Mouse (Mus musculus): ENCODE data around the gene Lrrc27. TPM values are rescaled to one million over a fixed set of nuclear protein-coding genes. Genes with fewer than 3 reads are reported as not detected.

Gene Lrrc27
- polyA plus RNA-seq, 1 experiment from 2014 or later = 3.0 TPM

- no peak overlapping the region for H3K9ac ChIP-seq
These were observed 9.6 kb downstream of the Lrrc27 start for GRCm38 (mm10) chr7:139222341-139222740.

DNA sequence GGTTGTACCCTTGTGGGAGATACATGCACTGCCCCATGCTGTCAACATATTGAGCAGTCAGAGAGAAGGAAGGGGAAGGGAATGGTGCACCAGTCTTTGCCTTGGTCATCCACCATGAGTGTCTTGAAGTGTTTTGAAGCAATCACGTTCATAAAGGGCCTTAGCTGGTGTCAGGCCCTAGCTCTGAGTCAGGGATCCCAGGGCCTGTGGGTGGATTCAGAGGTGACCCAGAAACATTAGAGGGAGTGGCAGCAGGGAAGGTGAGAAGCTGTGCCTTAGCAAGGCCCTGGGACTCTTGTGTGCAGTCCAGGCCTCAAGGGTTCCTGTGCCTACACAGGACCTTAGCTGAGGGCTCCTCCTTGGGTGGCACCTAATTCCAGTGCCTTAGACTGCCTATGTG, 11.3 kb downstream of the Lrrc27 start:
- no peak overlapping the region for H3K9ac ChIP-seq
- H3K36me3 ChIP-seq = no peaks in the 10 kb centered on the region
- H3K4me3 ChIP-seq (replicated peaks) = no peak overlapping the region
- no peaks in the 10 kb centered on the region for H3K27me3 ChIP-seq
- H3K4me2 ChIP-seq (replicated peaks) = no peak overlapping the region
- 75% methylated on average over 1 of the region's 1 CpGs for WGBS
- peaks cover 4% of the 10 kb centered on the region for H3K4me1 ChIP-seq
- H3K9me3 ChIP-seq (replicated peaks) = no peaks in the 10 kb centered on the region
- no peak for ATAC-seq (ENCODE audit: insufficient number of reproducible peaks, low FRiP score, low TSS enrichment, low read depth)
- H3K27ac ChIP-seq (replicated peaks) = no peak overlapping the region

More at GRCm38 (mm10) chr7:139222341-139222740, 9.6 kb downstream of the Lrrc27 start:
- H3K36me3 ChIP-seq = no peaks in the 10 kb centered on the region
- no peak overlapping the region for H3K27ac ChIP-seq (replicated peaks)
- H3K4me2 ChIP-seq (replicated peaks) = no peak overlapping the region
- no peaks in the 10 kb centered on the region for H3K27me3 ChIP-seq
- WGBS = 85% methylated on average over 4 of the region's 4 CpGs
- no peaks in the 10 kb centered on the region for H3K9me3 ChIP-seq (replicated peaks)
- no peak overlapping the region for H3K4me3 ChIP-seq (replicated peaks)
- ATAC-seq (ENCODE audit: insufficient number of reproducible peaks, low FRiP score, low TSS enrichment, low read depth) = no peak
- H3K4me1 ChIP-seq = peaks cover 4% of the 10 kb centered on the region

DNA sequence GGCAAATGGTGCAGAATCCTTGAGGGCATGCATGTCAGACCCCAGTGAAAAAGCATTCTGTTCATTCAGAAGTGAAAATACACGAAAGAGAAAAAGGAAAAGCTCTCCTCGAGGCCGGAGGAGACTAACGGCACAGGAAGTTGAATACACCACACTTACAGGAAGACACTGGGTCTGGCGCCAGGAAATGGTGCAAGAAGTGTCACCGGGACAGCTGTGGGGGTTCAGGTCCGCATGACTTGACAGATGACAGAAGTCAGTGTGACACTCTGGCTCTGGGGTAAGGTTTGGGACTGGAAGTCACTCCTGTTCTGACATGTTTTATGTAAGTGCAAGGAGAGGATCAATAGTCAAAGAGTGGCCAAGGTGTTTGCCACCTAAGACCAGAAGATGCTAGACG, 11.9 kb downstream of the Lrrc27 start:
- no peaks in the 10 kb centered on the region for H3K27me3 ChIP-seq
- H3K4me2 ChIP-seq (replicated peaks) = no peak overlapping the region
- 54% methylated on average over 8 of the region's 8 CpGs for WGBS
- H3K9ac ChIP-seq = no peak overlapping the region
- no peaks in the 10 kb centered on the region for H3K9me3 ChIP-seq (replicated peaks)
- H3K36me3 ChIP-seq = no peaks in the 10 kb centered on the region
- no peak overlapping the region for H3K27ac ChIP-seq (replicated peaks)
- H3K4me1 ChIP-seq = peaks cover 4% of the 10 kb centered on the region
- no peak overlapping the region for H3K4me3 ChIP-seq (replicated peaks)
- ATAC-seq (ENCODE audit: insufficient number of reproducible peaks, low FRiP score, low TSS enrichment, low read depth) = no peak

DNA sequence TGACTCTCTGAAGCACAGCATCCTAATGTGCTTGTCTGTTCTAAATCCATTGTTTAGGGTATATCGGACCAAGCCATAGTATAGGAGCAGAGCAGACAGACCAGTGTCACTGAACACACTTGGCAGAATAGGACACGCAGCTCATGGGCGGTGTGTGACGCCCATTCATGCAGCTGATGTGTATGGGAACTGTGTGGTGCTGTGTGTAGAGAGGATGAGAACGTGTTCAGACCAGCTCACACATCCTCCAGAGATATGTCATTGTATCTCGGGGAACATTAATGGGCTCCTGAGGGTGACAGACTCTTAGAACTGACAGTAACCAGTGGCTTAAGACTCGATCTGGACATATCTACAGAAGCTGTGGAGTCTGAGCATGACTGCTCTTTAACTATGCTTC, 13.6 kb downstream of the Lrrc27 start:
- no peak overlapping the region for H3K4me3 ChIP-seq (replicated peaks)
- no peaks in the 10 kb centered on the region for H3K36me3 ChIP-seq
- H3K4me1 ChIP-seq = peaks cover 4% of the 10 kb centered on the region
- ATAC-seq (ENCODE audit: insufficient number of reproducible peaks, low FRiP score, low TSS enrichment, low read depth) = no peak
- no peaks in the 10 kb centered on the region for H3K27me3 ChIP-seq
- H3K9me3 ChIP-seq (replicated peaks) = no peaks in the 10 kb centered on the region
- no peak overlapping the region for H3K27ac ChIP-seq (replicated peaks)
- H3K4me2 ChIP-seq (replicated peaks) = no peak overlapping the region
- WGBS = 73% methylated on average over 7 of the region's 7 CpGs
- H3K9ac ChIP-seq = no peak overlapping the region

- H3K9ac ChIP-seq = no peak overlapping the region
- peaks cover 6% of the 10 kb centered on the region for H3K4me1 ChIP-seq
- H3K27me3 ChIP-seq = no peaks in the 10 kb centered on the region
- no peak overlapping the region for H3K4me2 ChIP-seq (replicated peaks)
- no peak overlapping the region for H3K27ac ChIP-seq (replicated peaks)
- WGBS = 62% methylated on average over 6 of the region's 6 CpGs
- H3K9me3 ChIP-seq (replicated peaks) = no peaks in the 10 kb centered on the region
- no peak for ATAC-seq (ENCODE audit: insufficient number of reproducible peaks, low FRiP score, low TSS enrichment, low read depth)
- no peak overlapping the region for H3K4me3 ChIP-seq (replicated peaks)
- H3K36me3 ChIP-seq = no peaks in the 10 kb centered on the region
These were observed 15.8 kb downstream of the Lrrc27 start for GRCm38 (mm10) chr7:139228447-139229171.

DNA sequence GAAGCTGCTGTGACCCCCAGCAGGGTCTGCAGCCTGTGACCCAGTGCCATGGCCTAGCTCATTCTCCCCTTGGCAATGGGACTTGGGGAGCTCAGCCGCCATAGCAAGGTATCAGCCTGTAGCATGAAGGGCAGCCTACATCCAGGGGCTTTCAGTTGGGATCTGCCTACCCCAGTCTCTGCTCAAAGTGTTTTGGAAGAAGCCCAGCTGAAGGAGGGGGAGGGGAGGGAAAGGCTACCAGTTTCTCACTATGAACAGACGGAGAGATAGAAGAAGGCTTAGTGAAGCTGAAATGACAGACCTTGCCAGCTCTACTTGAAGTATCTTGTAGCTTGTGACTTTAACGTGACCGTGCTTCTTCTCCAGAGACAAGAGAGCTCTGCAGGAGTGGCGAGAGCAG, 17.0 kb downstream of the Lrrc27 start:
- no peak overlapping the region for H3K27ac ChIP-seq (replicated peaks)
- no peaks in the 10 kb centered on the region for H3K36me3 ChIP-seq
- no peak overlapping the region for H3K4me2 ChIP-seq (replicated peaks)
- no peak for ATAC-seq (ENCODE audit: insufficient number of reproducible peaks, low FRiP score, low TSS enrichment, low read depth)
- no peak overlapping the region for H3K9ac ChIP-seq
- no peaks in the 10 kb centered on the region for H3K27me3 ChIP-seq
- H3K9me3 ChIP-seq (replicated peaks) = no peaks in the 10 kb centered on the region
- 71% methylated on average over 5 of the region's 5 CpGs for WGBS
- no peak overlapping the region for H3K4me3 ChIP-seq (replicated peaks)
- H3K4me1 ChIP-seq = peaks cover 18% of the 10 kb centered on the region

- peaks cover 20% of the 10 kb centered on the region for H3K4me1 ChIP-seq
- H3K9ac ChIP-seq = no peak overlapping the region
- H3K4me2 ChIP-seq (replicated peaks) = no peak overlapping the region
- no peak overlapping the region for H3K4me3 ChIP-seq (replicated peaks)
- no peak for ATAC-seq (ENCODE audit: insufficient number of reproducible peaks, low FRiP score, low TSS enrichment, low read depth)
- no peaks in the 10 kb centered on the region for H3K27me3 ChIP-seq
- H3K36me3 ChIP-seq = no peaks in the 10 kb centered on the region
- H3K27ac ChIP-seq (replicated peaks) = no peak overlapping the region
- no peaks in the 10 kb centered on the region for H3K9me3 ChIP-seq (replicated peaks)
- WGBS = 72% methylated on average over 12 of the region's 12 CpGs
These were observed 17.5 kb downstream of the Lrrc27 start for GRCm38 (mm10) chr7:139230241-139230640.

GRCm38 (mm10) chr7:139233714-139234113, 20.9 kb downstream of the Lrrc27 start:
- H3K4me3 ChIP-seq (replicated peaks) = no peak overlapping the region
- 0 out of 2 replicates have a peak overlapping the region, but pooled peaks have one; percentile 44 for H3K27ac ChIP-seq (replicated peaks)
- no peaks in the 10 kb centered on the region for H3K36me3 ChIP-seq
- H3K4me1 ChIP-seq = peaks cover 16% of the 10 kb centered on the region
- H3K9ac ChIP-seq = no peak overlapping the region
- ATAC-seq (ENCODE audit: insufficient number of reproducible peaks, low FRiP score, low TSS enrichment, low read depth) = peak; percentile 80
- under 1% methylated on average over 7 of the region's 7 CpGs for WGBS
- no peaks in the 10 kb centered on the region for H3K9me3 ChIP-seq (replicated peaks)
- no peaks in the 10 kb centered on the region for H3K27me3 ChIP-seq
- H3K4me2 ChIP-seq (replicated peaks) = no peak overlapping the region

DNA sequence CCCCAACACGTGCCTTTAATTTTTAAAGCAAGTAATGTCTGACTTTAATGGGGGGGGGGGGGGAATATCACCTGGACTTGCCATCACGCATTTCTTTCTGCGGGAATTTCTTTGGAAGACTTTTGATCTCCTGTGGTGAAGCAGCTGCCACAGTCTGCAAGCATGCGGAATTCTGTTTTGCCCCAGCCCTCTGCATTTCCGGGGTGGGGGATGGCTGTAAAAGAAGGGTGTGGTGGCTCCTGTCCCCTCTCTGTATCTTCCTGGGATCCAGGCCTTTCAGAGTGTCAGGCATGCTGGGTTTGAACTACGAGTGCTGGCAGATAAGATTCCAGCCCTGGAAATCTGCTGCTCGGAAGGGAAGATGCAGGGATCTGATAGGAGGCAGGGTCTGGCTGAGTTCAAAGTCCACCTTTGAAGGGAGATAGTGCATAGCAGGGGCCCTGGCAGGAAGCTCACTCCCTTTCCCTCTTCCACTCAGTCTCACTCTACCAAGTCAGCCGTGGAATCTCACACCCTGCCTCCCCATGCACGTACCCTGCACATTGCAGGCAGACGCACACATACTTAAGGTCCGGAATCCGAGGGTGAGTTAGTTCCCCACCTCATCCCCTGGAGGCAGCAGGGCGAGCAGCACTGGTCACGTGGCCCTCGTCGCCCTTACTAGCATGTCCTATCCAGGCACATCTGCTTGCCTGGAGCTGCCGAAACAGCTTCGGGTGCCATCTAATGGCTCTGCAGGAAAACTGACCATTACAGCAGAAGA, 21.8 kb downstream of the Lrrc27 start:
- Histone ChIP-seq H3K4me2 (replicated peaks) (0 out of 2 replicates have a peak overlapping the region, but pooled peaks have one; percentile 2), H3K9ac (no peak overlapping the region), H3K27me3 (no peaks in the 10 kb centered on the region), H3K4me3 (replicated peaks) (no peak overlapping the region), H3K36me3 (no peaks in the 10 kb centered on the region), H3K27ac (replicated peaks) (no peak overlapping the region; the same call in 1 of the 2 replicates), H3K9me3 (replicated peaks) (no peaks in the 10 kb centered on the region), H3K4me1 (peaks cover 16% of the 10 kb centered on the region)
- WGBS = 13% methylated on average over 18 of the region's 18 CpGs
- ATAC-seq (ENCODE audit: insufficient number of reproducible peaks, low FRiP score, low TSS enrichment, low read depth) = 0 out of 2 replicates have a peak, but pooled peaks have one; percentile 26

DNA sequence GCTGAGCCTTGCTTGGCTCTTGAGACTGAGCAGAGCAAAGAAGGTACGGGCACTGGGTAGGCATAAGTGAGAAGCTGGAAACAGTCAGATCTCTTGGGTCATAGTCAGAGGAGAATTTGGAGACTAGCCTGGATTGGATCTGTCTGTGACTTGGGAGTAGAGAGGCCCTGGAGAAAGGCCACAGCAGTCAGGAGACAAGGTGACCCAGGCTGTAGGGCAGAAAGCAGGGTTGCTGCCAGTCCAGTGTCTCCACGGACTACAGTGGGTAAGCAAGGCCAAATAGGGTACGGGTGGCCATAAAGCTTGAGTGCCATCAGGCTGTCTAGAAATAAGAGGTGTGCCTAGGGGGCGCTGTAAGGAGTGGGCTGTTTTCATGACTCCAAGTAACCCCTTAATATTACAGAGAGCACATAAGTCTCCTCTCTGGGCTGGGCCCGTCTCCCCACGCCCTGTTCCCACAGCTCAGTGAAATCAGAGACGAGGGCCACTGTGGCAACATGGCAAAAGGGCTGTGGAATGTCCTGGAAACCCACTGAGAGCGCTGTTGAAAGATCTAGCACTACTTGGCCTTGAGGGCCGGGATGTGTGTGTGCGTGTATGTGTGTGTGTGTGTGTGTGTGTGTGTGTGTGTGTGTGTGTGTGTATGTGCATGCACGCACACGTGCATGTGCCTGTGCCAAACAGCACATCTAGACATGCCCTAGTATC, 23.0 kb downstream of the Lrrc27 start:
- Histone ChIP-seq H3K27me3 (no peaks in the 10 kb centered on the region), H3K9ac (no peak overlapping the region), H3K9me3 (replicated peaks) (no peaks in the 10 kb centered on the region), H3K4me2 (replicated peaks) (no peak overlapping the region), H3K27ac (replicated peaks) (no peak overlapping the region), H3K4me1 (peaks cover 16% of the 10 kb centered on the region), H3K4me3 (replicated peaks) (no peak overlapping the region), H3K36me3 (no peaks in the 10 kb centered on the region)
- ATAC-seq (ENCODE audit: insufficient number of reproducible peaks, low FRiP score, low TSS enrichment, low read depth) = no peak
- 73% methylated on average over 10 of the region's 12 CpGs for WGBS

DNA sequence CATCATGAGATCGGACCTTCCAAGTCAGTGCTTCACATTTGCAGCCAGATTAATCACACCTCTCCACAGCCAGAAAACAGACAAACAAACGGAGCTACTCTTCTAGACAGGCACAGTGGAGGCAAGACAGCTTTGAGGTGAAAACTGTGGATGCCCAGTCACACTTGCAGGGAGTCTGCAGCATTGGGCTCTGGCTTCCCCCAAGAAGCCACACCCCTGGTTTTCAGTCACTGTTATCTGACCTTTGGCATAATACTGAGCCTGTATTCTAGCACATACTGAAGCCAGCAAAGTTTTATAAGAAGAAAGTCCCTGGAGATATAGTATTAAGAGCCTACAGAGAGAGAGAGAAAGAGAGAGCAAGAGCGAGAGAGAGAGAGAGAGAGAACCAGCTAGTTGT, 26.6 kb downstream of the Lrrc27 start:
- Histone ChIP-seq H3K27ac (replicated peaks) (no peak overlapping the region), H3K27me3 (no peaks in the 10 kb centered on the region), H3K4me3 (replicated peaks) (no peak overlapping the region), H3K9ac (no peak overlapping the region), H3K4me2 (replicated peaks) (no peak overlapping the region), H3K9me3 (replicated peaks) (no peaks in the 10 kb centered on the region), H3K36me3 (no peaks in the 10 kb centered on the region), H3K4me1 (peaks cover 11% of the 10 kb centered on the region)
- no peak for ATAC-seq (ENCODE audit: insufficient number of reproducible peaks, low FRiP score, low TSS enrichment, low read depth)
- WGBS = 83% methylated on average over 3 of the region's 3 CpGs

Data from embryonic facial prominence, embryonic 15.5 days (tissue).